Mouse (Mus musculus) kidney, adult 18-20 months (tissue): ENCODE results near the gene Gm20388.
"Not testable (repeated sequence)": the region's sequence is repeated elsewhere in the genome, so short reads cannot be mapped to it uniquely, and the experiment has no call there.

Experiments used
- DNase-seq: peaks from one replicate; pipeline ENCODE4 v3.0.0; 2021

Gm20388 gene

DNA sequence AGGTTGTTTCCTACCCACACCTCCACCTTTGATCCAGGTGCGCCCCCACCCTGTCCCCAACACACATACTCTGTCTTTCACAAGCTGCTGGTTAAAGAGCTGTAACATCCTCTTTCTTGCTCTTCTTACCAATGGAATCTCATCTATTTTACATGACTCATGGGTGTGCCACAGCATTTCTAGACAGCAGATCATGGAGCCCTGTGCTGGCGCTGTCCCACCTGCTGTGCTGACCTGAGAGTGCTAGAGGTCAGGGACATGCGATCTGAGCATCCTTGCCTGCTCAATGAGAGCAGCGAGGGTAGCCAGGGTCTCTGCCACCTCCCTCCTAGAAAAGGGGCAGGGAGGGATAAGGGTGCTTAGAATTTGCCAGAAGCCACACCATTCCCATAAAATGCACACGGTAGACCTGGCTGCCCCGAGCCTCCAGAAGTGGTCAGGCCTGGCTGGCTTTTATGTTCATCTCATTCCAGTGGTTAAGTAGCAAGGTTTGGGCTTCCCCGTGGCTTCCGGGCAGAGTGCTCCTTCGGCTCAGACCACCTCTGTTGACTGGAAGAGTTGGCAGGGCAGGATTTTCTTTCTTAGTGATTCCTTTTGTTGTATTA lies 3594.1 kb downstream of the Gm20388 start:
- DNase-seq = no peak

DNA sequence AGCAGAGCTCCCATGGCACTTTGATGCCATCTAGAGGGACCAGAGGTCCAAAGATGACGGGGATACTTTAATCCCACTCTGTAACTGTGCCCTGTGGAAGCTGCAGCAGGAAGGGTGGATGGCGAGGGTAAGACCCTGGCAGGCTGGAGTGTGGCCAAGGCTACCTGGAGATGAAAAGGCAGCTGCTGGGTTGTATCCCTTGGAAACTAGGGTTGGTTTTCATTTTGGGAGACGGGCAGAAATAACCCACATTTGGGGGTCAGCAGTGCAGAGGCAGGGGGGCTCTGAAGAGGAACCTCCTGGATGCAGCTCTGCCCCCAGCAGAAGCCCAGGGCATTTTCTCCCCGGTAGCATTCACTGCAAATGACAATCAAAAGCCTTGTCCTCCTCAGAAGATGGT lies 3594.6 kb downstream of the Gm20388 start:
- DNase-seq = no peak

DNA sequence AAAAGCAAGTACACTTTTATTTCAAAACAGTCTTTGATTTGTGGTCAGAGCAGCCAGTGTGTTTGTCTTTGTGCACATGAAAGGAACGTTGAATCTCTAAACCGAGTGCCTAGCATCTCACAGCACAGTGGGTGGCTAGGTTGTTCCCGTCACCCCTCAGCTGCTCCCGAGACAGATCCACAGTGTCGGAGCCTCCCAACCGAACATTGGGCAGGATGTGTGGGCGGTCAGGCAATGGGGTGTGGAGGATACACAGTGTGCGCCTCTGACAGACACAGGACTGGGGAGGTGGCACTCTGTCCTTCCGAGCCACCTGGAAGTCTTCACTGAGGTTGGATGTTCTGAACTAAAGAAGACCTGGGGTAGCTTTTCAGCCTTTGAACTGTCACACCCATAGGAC lies 3595.1 kb downstream of the Gm20388 start:
- no peak for DNase-seq

DNA sequence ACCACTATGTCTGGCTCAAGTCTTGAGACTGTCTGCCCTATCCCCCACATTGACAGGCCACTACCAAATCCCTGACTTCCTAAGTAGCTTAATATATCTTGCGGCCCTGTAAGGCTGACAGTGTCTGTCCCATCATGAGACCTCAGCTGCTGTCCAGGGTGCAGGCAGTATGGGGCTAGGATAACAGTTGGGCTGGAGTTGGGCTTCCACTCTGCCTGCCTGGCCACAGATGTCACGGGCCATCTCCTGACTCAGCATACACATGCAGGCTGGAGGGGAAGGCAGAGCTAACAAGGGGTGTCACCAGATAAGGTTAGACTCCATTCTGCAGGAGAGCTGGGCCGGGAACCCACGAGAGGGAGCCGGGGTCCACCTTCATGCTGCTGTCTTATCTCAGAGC lies 3596.5 kb downstream of the Gm20388 start:
- DNase-seq = no peak

DNA sequence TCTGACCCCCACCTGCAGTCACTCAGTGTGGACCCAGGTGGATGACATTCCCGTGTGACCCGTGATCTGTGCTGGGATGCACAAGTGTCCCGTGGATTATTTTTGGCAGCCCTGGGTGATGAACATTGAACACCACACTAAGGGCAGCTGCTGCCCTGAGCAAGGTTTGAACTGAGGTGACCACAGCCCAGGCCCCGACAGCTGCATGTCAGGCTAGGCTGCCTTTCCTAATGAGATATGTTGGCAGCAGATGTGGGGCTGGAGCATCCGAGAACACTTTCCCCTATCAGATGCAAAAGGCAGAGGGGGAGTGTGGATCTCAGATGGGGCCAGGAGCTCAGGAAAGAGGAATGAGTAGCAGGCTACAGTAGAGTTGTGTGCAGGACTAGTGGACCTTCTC lies 3600.2 kb downstream of the Gm20388 start:
- no peak for DNase-seq

DNA sequence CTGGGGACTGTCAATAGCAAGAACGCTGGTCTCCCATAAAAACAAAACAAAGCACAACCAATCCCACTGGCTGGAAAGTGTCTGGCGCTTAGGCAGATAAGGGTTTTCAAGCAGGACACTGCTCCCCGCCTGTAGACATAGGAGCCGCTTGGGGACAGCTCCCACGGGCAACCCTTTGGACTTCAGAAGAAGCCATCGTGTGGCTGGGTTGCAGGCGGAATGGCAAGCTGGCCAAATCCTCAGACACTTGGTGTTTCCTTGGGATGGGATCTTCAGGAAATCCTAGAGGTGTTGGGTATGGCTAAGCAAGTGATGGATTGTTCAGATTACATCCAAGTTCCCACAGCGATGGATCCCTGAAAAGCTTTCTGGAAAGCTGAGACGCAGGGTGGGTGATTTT lies 3603.5 kb downstream of the Gm20388 start:
- no peak for DNase-seq

DNA sequence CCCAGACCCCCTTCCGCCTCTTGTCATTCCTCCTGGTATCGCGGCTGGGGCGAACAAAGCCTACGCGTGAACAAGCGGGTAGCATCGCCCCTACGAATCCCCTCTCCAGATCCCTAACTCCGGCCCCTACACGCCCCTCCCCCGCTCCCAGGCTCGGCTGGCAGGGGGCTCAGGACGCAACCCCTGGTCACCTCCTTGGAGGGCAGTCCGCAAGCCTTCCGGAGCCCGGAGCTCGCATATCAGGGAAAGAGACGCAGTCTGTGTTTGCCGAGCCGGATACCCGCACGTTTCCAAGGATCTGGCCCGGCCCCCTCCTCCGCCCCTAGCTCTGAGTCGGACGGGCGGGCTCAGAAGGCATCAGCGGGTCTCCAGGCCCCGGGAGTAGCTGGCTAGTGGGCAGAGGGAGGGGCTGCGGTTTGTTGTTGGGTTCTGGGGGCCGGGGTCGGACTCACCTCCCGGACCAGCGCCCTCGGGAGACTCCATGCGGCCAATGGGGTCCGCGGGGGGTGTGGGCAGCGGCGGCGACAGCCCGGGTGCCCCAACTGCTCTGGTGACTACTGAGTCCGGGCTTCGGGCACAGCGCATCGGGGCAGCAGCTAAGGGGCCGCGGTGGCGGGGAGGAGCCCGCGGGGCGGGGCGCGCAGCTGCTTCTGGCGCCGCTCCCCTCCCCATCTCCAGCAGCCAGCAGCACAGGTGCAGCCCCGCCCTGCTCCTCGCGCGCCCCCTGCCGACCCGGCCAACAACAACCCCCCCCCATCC lies 3604.3 kb downstream of the Gm20388 start, which contains the start of gene Dbndd1:
Gene Dbndd1, minus strand, starts transcription at position 683 of the 759 bp plus-strand sequence.
- peak; percentile 7 for DNase-seq

DNA sequence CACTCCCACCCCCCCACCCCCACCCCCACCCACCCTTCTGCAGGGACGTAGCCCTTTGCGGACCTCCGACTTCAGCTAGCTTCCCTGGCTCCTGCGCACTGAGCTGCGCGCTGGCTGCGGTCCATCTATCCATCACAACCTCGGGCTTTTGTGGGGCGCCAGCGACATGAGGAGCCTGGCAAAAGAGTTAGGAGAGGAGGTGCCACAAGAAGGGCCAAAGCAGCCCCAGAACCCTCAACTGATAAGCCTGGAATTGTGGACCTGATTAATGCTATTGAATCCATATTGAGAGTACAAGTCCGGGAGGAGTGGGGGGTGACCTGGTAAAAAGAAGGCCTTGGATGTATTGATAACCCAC lies 3604.9 kb downstream of the Gm20388 start:
- DNase-seq = no peak

DNA sequence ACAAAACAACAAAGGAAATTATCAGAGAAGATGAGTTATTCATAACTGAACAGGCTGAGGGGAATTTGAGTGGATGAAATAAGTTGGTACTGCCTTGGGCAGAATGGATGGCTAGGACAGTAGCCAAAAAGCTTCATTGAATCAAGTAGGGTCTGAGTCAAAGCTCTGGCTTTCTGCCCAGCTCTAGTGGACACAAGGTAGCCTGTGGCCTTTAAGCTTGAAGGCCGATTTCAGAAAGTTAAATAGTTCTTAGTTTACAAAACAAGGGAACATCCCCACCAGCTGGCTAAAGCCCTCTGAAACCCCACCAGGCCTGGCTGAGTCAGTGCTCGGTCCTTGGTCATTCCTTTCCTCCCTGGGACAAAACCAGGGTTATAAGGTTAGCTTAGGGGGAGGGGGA lies 3606.0 kb downstream of the Gm20388 start:
- no peak for DNase-seq

DNA sequence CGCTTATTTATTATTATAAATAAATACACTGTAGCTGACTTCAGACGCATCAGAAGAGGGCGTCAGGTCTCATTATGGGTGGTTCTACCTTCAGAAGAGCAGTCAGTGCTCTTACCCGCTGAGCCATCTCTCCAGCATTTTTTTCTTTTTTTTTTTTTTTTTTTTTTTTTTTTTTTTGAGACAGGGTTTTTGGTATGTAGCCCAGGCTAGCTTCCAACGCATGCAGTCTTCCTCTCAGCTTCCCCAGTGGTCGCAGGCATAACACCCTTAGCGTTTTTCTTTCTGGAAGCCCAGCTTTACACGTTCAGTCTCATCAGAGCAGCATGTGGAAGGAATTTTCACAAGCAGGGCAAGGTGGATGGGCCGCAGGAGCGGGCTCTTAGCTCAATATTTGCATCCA lies 3607.5 kb downstream of the Gm20388 start:
- DNase-seq = no peak

DNA sequence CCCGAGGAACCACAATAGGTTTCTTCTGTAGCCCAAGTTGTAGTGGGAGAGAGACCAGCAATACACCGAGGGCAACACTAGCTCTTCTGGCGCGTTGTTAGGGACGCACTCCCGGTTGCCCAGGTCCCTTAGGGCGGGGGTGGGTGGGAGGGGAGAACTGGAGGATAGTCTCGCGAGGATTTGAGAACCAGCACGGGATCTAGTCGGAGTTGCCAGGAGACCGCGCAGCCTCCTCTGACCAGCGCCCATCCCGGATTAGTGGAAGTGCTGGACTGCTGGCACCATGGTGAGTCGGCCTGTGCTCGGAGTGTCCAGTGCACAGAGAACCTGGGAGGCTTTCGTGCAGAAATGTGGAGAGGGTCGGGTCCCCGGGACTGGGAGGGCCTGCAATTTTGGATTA lies 3608.0 kb downstream of the Gm20388 start, which contains the start of gene Gas8:
Gene Gas8, plus strand, starts transcription at position 168 of the 400 bp plus-strand sequence.
- peak; percentile 88 for DNase-seq

DNA sequence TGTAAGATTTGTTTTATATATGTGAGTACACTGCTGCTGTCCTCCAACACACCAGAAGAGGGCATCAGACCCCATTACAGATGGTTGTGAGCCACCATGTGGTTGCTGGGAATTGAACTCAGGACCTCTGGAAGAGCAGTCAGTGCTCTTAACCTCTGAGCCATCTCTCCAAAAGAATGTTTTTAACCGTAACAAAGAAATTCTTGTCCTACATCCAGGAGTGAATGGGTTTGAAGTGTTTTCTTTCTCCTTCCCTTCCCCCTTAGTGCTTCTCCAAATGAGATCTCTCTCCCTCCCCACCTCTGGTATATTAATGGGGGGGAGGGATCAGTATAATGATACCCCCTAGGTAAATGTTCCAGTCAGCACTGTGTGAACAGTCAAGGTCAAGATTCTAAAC lies 3609.4 kb downstream of the Gm20388 start:
- not testable (repeated sequence) for DNase-seq

DNA sequence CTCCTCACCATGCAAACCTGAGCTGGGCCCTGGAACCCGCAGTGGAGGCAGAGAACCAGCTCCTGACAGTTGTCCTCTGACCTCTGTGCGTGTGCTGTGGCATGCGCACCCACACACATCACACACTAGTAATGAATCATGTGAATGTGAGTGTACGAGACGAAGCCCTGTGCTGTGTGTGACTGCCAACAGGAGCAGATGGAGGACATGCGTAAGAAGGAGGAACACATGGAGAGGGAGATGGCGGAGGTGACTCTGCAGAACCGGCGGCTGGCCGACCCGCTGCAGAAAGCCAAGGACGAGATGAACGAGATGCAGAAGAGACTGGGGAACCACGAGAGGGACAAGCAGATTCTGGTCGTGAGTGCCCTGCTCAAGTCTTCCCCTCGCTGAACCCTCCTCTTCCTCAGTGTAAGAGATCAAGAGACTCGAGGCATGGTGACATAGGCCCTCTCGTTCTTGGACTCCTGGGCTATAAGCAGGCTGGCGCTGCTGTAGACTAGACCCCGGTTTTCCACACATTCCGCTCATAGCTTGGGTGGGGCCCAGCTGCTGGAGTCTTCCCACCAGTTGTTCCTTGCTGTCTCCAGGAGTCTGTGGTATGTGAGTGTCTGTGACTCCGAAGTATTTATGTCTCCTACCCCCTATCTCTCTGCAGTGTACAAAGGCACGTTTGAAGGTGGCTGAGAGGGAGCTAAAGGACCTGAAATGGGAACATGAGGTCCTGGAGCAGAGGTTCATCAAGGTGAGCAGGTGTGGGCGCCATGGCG lies 3617.3 kb downstream of the Gm20388 start:
- no peak for DNase-seq

DNA sequence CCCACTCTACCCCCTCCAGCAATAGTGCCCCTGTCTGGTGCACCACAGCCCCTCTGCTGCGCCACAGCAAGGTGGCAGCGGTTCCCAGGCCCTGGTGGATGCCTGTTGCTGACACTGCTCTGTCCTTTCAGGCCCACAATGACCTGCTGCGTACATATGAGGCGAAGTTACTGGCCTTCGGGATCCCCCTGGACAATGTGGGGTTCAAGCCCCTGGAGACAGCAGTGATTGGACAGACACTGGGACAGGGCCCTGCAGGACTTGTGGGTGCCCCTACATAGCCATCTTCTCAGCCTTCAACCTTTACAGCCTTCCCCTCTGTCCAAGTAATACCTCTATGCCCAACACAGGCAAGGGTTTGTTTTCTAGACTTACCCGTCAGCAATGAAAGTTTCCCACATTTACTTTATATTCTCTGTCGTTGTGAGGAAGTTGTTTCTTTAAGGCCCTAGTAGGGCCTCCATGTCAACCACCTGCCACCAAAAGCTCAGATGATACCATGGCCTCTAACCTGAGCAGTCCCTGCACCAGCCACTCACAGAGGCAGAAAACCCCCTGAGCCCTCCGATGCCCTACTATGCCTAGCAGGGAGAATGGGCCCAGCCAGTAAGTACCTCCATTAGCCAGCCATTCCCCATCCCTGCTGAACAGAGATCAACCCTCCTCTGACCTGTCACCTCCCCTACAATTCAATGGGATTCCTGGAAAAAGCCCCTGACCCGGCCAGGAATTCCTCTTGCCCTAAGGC lies 3625.8 kb downstream of the Gm20388 start:
- no peak for DNase-seq

DNA sequence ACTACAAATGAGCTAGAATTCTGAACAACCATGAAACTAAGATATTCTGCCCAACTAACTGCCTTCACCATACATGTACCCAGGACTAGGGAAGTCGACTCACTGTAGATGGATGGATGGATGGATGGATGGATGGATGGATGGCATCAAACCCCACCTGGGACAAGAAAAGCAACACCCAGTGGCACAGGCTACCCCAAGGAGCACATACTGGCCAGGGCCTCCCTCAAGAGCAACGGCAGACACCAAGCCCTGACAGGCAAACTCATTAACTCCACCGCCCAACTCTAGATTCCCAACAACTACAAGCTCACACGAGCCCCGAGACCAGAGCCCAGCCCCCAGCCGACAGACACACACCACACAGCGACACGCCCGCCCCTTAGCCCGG lies 3626.3 kb downstream of the Gm20388 start:
- no peak for DNase-seq

DNA sequence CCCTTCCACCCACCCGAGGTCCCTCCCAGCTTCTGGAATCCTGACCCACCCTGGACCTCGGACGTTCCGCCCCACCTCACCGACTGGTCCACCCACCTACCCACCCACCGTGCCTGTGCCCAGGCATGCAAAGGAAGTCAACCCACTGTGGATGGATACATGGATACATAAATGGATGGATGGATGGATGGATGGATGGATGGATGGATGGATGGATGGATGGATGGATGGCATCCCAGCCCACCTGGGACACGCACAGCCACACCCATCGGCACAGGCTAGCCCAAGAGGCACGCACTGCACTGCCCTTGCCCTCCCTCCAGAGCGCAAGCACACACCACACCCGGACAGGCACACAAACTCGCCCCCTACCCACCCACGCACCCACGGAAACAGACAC lies 3627.0 kb downstream of the Gm20388 start:
- peak; percentile 18 for DNase-seq

DNA sequence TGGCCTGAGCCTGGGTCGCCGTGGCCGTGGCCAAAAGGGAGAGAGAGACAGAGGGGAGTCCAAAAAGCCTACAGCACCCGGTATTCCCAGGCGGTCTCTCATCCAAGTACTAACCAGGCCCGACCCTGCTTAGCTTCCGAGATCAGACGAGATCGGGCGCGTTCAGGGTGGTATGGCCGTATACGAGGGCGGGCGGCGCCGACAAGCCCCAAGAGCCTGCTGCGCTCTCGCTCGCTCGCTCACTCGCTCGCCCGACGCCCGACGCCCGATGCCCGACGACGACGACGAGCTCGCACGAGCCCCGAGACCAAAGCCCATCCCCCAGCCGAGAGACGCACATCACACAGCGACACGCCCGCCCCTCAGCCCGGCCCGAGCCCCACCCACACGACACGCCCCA lies 3653.6 kb downstream of the Gm20388 start:
- not testable (repeated sequence) for DNase-seq

DNA sequence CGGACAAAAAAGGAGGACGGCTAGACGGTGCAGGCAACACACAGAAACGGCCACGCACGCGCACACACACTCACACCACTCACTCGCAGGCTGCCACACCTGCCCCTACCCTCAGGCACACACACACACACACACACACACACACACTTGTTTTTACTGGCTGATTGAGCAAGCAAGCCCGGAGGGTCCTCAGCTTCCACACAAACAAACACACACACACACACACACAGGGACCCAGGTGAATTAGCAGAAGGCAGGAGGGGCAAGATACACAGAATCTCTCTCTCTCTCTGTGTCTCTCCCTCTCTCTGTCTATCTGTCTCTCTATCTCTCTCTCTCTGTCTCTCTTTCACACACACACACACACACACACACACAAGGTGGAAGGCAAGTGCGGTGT lies 3664.7 kb downstream of the Gm20388 start:
- peak; percentile 2 for DNase-seq

DNA sequence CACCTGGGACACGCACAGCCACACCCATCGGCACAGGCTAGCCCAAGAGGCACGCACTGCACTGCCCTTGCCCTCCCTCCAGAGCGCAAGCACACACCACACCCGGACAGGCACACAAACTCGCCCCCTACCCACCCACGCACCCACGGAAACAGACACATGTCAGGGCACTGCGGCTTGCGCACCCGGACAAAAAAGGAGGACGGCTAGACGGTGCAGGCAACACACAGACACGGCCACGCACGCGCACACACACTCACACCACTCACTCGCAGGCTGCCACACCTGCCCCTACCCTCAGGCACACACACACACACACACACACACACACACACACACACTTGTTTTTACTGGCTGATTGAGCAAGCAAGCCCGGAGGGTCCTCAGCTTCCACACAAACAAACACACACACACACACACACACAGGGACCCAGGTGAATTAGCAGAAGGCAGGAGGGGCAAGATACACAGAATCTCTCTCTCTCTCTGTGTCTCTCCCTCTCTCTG lies 3690.1 kb downstream of the Gm20388 start:
- peak; percentile 2 for DNase-seq

DNA sequence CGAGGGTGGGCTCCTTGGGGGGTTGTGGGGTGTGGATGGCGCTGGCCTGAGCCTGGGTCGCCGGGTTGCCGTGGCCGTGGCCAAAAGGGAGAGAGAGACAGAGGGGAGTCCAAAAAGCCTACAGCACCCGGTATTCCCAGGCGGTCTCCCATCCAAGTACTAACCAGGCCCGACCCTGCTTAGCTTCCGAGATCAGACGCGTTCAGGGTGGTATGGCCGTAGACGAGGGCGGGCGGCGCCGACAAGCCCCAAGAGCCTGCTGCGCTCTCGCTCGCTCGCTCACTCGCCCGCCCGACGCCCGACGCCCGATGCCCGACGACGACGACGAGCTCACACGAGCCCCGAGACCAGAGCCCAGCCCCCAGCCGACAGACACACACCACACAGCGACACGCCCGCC lies 3690.8 kb downstream of the Gm20388 start:
- DNase-seq = not testable (repeated sequence)

DNA sequence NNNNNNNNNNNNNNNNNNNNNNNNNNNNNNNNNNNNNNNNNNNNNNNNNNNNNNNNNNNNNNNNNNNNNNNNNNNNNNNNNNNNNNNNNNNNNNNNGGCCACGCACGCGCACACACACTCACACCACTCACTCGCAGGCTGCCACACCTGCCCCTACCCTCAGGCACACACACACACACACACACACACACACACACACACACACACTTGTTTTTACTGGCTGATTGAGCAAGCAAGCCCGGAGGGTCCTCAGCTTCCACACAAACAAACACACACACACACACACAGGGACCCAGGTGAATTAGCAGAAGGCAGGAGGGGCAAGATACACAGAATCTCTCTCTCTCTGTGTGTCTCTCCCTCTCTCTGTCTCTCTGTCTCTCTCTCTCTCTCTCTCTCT lies 3702.0 kb downstream of the Gm20388 start:
- peak; percentile 2 for DNase-seq

DNA sequence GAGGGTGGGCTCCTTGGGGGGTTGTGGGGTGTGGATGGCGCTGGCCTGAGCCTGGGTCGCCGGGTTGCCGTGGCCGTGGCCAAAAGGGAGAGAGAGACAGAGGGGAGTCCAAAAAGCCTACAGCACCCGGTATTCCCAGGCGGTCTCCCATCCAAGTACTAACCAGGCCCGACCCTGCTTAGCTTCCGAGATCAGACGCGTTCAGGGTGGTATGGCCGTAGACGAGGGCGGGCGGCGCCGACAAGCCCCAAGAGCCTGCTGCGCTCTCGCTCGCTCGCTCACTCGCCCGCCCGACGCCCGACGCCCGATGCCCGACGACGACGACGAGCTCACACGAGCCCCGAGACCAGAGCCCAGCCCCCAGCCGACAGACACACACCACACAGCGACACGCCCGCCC lies 3712.9 kb downstream of the Gm20388 start:
- not testable (repeated sequence) for DNase-seq

DNA sequence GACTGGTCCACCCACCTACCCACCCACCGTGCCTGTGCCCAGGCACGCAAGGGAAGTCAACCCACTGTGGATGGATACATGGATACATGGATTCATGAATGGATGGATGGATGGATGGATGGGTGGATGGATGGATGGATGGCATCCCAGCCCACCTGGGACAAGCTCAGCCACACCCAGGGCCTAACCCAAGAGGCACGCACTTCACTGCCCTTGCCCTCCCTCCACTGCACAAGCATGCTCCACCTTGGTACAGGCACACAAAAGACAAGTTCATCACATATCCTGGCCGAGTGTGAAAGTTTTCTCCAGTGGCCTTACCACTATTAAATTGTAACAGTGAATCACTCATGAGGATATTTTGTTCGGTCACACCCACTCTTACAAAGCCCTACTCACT lies 3713.6 kb downstream of the Gm20388 start:
- DNase-seq = no peak
